Mouse (Mus musculus): ENCODE results near the gene Mefv. TPM values are rescaled to one million over a fixed set of nuclear protein-coding genes. Genes with fewer than 3 reads are reported as not detected.

Mefv gene
- total RNA-seq (2018; cell fraction: chromatin; rRNA removed) = 100 to 1,000 TPM in 6 of 26 experiments, 10 to 100 TPM in 17, 1 to 10 TPM in 3; 2.9 to 231 (median 39.7) TPM
- 10 to 100 TPM in 13 of 26 experiments, 1 to 10 TPM in 13; 1.5 to 51.7 (median 10.1) TPM for total RNA-seq (2018; cell fraction: cytosol; rRNA removed)
- 100 to 1,000 TPM in 9 of 26 experiments, 10 to 100 TPM in 14, 1 to 10 TPM in 3; 6.1 to 325 (median 76.0) TPM for total RNA-seq (2018; cell fraction: nucleus; rRNA removed)
- 2.8 to 7.3 TPM (median 3.5 TPM) in 3 replicates for polyA plus RNA-seq (2018)

DNA sequence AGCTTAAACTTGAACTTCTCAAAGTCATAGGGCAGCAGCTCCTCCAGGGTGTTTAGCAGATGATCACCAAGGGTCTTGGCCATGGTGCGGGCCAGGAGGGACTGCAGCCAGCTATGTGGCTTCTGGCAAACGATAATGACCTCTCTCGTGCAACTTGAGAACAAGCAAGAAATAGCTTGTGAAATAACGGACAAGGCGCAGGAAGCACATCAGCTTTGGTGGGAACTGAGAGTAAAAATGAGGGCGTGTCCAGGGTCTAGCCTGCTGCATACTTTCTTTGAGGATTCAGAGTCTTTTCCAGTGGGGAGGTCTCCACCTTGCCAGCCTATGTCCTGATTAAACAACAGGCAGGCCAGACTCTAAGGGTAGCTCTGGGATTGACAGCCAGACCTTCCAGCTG, at the start of gene Mefv:
Gene Mefv (minus strand): TSS at position 118 of the 400 bp plus-strand sequence.
- Histone ChIP-seq H3K4me3 (ENCODE audit: inconsistent target) (no peak within 1 kb of the TSS), H3K36me3 (ENCODE audit: inconsistent target) (no peaks in the 10 kb centered on the region), H3K79me2 (ENCODE audit: inconsistent target) (peaks cover 30% of the 10 kb centered on the region; the same call in 1 of the 2 replicates), H3K27ac (no peak within 1 kb of the TSS)
- 38% methylated on average over 6 of the region's 6 CpGs for WGBS (ENCODE audit: missing documents)

DNA sequence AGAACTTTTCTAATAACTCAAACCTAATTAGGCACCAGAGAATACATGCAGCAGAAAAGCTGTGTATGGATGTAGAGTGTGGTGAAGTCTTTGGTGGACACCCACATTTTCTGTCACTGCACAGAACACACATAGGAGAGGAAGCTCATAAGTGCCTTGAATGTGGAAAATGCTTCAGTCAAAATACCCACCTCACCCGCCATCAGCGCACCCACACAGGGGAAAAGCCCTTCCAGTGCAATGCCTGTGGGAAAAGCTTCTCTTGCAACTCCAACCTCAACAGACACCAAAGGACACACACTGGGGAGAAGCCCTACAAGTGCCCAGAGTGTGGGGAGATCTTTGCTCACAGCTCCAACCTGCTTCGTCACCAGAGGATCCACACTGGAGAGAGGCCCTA, 31.1 kb upstream of the Mefv start:
- Histone ChIP-seq H3K36me3 (ENCODE audit: inconsistent target) (peaks cover 64% of the 10 kb centered on the region), H3K79me2 (ENCODE audit: inconsistent target) (peaks cover 81% of the 10 kb centered on the region), H3K4me3 (ENCODE audit: inconsistent target) (no peak overlapping the region), H3K27ac (no peak overlapping the region)
- 85% methylated on average over 3 of the region's 3 CpGs for WGBS (ENCODE audit: missing documents)

DNA sequence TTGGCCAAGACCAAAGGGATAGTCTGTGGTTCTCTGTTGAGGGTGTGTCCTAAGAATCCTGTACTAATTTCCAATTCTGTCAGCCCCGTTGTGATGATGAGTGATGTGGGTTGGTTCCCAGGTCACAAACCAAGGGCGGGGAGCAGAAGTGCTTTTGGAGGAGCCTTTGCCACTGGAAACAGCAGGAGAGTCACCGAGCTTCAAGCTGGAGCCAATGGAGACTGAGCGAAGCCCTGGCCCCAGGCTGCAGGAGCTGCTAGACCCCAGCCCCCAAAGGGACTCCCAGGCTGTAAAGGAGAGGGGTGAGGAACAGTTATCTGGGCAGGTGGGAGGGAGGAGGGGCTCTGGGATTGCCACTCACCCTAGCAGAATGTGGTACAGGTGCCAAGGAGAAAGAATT, 27.8 kb upstream of the Mefv start:
- Histone ChIP-seq H3K27ac (no peak overlapping the region), H3K36me3 (ENCODE audit: inconsistent target) (peaks cover 48% of the 10 kb centered on the region), H3K79me2 (ENCODE audit: inconsistent target) (peaks cover 67% of the 10 kb centered on the region), H3K4me3 (ENCODE audit: inconsistent target) (peak overlapping the region; percentile 90)
- 76% methylated on average over 4 of the region's 4 CpGs for WGBS (ENCODE audit: missing documents)

DNA sequence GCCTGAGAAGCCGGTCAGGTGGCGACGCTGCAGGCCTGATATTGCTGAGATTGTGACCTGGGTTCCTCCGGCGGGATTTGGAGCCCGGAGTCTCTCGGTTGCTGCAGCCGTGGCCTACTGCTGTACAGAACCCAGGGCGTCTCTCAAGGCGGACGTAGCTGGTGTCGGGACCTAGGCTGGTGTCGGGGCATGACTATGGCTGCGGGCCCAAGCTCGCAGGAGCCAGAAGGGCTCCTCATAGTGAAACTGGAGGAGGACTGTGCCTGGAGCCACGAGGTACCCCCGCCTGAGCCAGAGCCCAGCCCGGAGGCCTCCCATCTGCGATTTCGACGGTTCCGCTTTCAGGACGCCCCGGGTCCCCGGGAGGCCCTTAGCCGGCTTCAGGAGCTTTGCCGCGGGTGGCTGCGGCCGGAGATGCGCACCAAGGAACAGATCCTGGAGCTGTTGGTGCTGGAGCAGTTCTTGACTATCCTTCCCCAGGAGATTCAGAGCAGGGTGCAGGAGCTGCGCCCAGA, 26.3 kb upstream of the Mefv start:
- H3K27ac ChIP-seq = peak overlapping the region; percentile 88
- peaks cover 33% of the 10 kb centered on the region for H3K36me3 ChIP-seq (ENCODE audit: inconsistent target)
- H3K4me3 ChIP-seq (ENCODE audit: inconsistent target) = peak overlapping the region; percentile 90
- H3K79me2 ChIP-seq (ENCODE audit: inconsistent target) = peaks cover 53% of the 10 kb centered on the region
- WGBS (ENCODE audit: missing documents) = 0% methylated on average over 32 of the region's 32 CpGs

DNA sequence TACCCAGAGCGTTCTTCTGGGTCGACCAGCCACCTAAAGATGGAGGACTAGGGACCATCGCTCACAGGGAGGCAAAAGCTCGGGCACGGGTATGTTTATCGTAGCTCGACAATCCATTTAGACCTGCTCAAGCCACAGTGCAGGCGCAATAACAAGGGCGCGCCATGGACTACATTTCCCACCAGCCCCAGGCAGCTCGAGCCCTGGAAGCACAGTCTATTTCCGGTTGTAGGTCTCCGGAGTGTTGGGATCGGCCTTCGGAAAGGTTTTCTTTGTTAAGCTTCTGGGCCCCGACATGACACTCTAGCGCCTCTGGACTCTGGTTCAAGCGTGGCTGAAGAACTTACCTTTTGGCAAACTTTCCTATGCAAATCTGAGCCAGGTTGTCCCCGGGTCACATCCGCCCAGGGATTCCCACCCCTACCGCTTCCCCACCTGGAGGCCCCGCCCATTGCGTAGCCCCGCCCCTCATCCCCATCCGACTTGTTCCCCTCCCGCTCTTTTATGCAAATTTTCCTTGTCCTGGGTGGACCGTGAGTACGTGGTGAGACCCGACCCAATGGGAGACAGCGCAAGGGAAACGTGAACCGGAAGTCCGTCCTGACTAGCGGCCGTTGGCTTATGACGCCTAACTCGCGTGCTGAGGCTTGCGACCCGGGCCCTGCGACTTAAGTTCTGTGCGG, 25.7 kb upstream of the Mefv start, which contains the start of gene Zfp263:
Gene Zfp263 (plus strand): TSS at position 591 of the 683 bp plus-strand sequence.
- H3K27ac ChIP-seq = peak within 1 kb of the TSS; percentile 88
- WGBS (ENCODE audit: missing documents) = under 1% methylated on average over 37 of the region's 42 CpGs
- H3K36me3 ChIP-seq (ENCODE audit: inconsistent target) = peaks cover 27% of the 10 kb centered on the region
- peaks cover 47% of the 10 kb centered on the region for H3K79me2 ChIP-seq (ENCODE audit: inconsistent target)
- peak within 1 kb of the TSS; percentile 90 for H3K4me3 ChIP-seq (ENCODE audit: inconsistent target)

DNA sequence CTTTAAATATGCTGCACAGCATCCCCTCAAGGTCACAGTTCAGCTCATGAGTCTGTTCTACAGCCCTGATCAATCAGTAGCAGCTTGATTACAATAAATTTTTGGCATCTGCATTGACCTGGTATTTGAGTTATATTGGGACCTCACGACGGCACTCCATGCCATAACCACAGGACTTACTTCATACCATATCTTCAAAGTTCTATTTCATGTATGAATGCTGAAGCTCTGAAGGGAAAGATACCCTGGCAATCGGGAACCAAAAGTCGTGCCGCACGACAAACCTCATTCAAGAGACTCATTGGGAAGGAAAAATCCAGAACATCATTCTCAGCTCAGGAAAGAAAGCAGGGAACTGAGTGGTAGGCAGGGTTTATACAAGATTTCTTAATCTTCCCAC, 24.6 kb upstream of the Mefv start:
- H3K36me3 ChIP-seq (ENCODE audit: inconsistent target) = peaks cover 16% of the 10 kb centered on the region
- peaks cover 35% of the 10 kb centered on the region for H3K79me2 ChIP-seq (ENCODE audit: inconsistent target)
- WGBS (ENCODE audit: missing documents) = 98% methylated on average over 6 of the region's 6 CpGs
- no peak overlapping the region for H3K4me3 ChIP-seq (ENCODE audit: inconsistent target)
- H3K27ac ChIP-seq = peak overlapping the region; percentile 88

DNA sequence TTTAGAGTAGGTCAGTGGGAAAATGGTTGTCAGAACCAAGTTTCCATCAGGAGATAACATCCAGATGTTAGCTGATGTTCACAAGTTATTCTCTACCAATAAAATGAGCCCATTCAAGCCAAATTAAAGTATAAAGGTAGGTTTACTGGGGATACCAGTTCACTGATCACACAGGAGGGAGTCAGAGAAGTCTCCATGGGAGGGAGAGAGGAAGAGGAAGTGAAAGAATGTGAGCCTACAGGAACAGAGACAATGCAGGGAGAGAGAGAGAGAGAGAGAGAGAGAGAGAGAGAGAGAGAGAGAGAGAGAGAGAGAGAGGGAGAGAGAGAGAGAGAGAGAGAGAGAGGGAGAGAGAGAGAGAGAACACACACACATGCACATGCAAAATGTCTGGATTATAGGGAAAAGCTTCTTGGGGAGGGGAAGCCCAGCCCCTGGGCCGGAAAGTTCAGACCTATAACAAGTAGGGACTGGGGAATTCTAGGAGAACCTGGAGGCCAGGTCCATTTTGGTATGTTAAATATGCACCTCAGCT, 15.4 kb upstream of the Mefv start:
- Histone ChIP-seq H3K27ac (peak overlapping the region; percentile 83), H3K4me3 (ENCODE audit: inconsistent target) (no peak overlapping the region), H3K36me3 (ENCODE audit: inconsistent target) (no peaks in the 10 kb centered on the region), H3K79me2 (ENCODE audit: inconsistent target) (no peaks in the 10 kb centered on the region)
- WGBS (ENCODE audit: missing documents) = 86% methylated on average over 1 of the region's 1 CpGs

DNA sequence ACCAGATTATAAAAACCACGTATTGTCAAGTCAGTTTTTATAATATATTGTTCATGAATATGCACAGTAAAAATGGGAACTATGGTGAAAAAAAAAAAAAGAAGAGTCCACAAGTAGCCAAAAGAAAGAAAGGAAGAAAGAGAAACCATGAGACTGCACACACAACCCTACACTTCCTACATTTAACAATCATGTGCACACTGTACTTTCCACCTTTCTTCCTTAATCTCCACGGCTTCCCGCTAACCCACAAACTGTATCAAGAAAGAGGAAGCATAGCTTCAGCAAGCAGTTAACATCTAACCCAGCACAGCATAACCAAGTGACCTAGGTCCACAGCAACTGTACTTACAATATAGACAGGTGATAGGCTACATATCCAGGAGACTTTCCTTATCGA, 14.7 kb upstream of the Mefv start:
- peak overlapping the region; percentile 83 for H3K27ac ChIP-seq
- no peaks in the 10 kb centered on the region for H3K79me2 ChIP-seq (ENCODE audit: inconsistent target)
- no peak overlapping the region for H3K4me3 ChIP-seq (ENCODE audit: inconsistent target)
- H3K36me3 ChIP-seq (ENCODE audit: inconsistent target) = no peaks in the 10 kb centered on the region
- 16% methylated on average over 3 of the region's 4 CpGs for WGBS (ENCODE audit: missing documents)

DNA sequence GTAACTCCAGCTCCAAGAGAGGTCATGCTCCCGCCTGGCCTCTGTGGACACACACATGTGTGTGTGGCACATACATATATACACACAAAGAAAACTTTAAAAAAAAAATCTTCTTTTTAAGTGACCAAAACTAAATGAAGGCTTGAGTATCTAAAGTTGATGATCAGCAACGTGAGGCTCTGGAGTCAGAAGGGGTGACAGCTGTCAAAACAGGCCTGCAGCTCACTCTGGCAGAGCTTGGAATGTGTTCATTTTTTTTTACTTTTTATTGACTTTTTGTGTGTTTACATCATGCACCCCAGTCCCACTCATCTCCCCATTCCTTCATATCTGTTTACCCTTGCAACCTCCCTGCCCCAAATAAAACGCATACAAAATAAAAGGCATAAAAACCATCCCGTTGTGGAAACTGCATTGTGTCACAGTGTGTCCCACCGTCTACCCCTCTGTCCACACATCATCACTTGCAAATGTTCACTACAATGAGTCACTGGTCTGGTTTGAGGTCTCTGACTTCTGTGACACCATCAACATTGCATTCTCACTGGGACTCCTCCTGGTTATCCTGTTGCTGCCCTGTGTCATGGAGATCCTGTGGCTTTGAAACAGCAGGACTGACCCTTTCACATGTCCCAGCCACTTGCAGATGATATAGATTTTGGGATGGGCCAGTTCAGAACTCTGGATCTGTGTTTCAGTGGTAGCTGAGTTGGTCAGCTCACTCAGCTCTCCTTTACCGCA, 10.3 kb upstream of the Mefv start:
- H3K36me3 ChIP-seq (ENCODE audit: inconsistent target) = no peaks in the 10 kb centered on the region
- WGBS (ENCODE audit: missing documents) = 93% methylated on average over 4 of the region's 6 CpGs
- no peak overlapping the region for H3K27ac ChIP-seq
- H3K79me2 ChIP-seq (ENCODE audit: inconsistent target) = no peaks in the 10 kb centered on the region
- H3K4me3 ChIP-seq (ENCODE audit: inconsistent target) = no peak overlapping the region

DNA sequence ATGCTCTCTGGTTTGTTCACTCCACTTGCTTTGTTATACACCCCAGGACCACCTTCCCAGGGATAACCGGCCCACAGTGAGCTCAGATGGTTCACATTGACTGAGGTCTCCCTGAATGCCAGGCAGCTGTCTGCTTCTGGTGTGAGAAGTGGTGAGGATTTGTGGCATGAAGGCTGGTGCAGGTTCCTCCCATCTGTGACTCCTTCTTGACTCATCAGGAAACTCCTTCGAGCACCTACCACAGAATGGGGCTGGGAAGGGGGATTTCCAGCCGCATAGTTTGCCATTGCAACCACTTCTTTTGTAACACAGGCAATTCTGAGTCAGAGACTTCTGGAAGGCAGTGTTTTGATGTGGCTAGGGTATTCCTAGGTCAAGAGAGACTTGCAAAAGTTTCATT, 5.3 kb upstream of the Mefv start:
- WGBS (ENCODE audit: missing documents) = 5% methylated on average over 3 of the region's 3 CpGs
- no peak overlapping the region for H3K4me3 ChIP-seq (ENCODE audit: inconsistent target)
- H3K36me3 ChIP-seq (ENCODE audit: inconsistent target) = no peaks in the 10 kb centered on the region
- H3K27ac ChIP-seq = peak overlapping the region; percentile 66
- no peaks in the 10 kb centered on the region; the same call in 1 of the 2 replicates for H3K79me2 ChIP-seq (ENCODE audit: inconsistent target)

DNA sequence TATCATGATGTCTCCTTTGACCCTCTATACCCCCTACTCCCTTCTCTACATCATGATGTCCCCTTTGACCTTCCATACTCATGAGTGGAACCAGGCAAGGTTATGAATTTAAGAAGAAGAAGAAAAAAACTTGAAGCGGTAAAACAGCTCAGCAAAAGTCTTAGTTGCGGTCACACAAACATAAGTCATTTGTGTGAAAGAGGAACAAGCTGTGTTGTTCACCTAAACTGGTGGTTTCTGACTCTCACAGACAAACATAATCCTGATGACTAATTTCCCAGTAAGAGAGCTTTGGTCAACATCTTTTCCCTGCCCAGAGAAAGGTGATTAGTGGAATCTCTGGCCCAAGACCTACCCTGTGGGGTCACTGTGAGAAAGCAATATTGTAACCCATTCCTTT, 3.2 kb downstream of the Mefv start:
- 0% methylated on average over 2 of the region's 2 CpGs for WGBS (ENCODE audit: missing documents)
- H3K27ac ChIP-seq = peak overlapping the region; percentile 68
- H3K79me2 ChIP-seq (ENCODE audit: inconsistent target) = peaks cover 30% of the 10 kb centered on the region; the same call in 1 of the 2 replicates
- no peak overlapping the region for H3K4me3 ChIP-seq (ENCODE audit: inconsistent target)
- H3K36me3 ChIP-seq (ENCODE audit: inconsistent target) = no peaks in the 10 kb centered on the region

DNA sequence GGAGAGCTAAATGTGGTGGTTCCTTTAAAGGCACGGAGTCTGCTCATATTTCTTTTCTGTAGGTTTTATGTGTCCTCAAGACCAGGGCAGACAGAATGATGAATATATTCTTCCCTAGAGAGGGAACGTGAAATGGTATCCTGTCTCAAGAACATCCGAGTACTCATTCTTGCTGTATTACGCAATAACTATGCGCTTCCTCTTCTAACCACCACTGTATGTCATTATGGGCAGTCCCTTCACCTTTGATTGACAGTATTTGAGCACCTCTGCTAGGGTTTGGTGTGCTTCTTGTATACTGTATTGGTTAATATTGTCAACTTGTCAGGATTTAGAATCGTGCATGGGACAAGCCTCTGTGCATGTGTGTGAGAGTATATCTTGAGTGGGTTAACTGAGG, 11.2 kb downstream of the Mefv start:
- WGBS (ENCODE audit: missing documents) = 9% methylated on average over 6 of the region's 6 CpGs
- Histone ChIP-seq H3K36me3 (ENCODE audit: inconsistent target) (no peaks in the 10 kb centered on the region), H3K79me2 (ENCODE audit: inconsistent target) (no peaks in the 10 kb centered on the region), H3K27ac (no peak overlapping the region), H3K4me3 (ENCODE audit: inconsistent target) (no peak overlapping the region)

DNA sequence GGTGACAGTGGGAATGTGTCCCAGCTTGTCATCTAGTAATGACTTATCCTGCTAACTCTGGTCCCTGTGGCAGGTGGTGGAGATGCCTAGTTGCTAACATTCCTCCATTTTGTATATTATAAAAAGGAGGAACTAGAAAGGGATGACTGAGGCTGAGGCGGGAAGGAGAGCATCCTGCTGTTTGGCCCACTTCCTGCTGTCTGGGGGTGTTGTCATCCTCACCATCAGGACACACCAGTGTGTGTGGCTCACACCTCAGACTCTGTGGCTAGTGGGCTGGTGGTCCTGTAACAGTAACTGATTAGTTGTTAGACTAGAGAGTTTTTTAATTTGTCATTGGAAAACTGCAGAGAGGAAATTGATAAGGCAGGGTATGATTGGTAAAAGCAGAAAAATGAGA, 17.0 kb downstream of the Mefv start:
- Histone ChIP-seq H3K36me3 (ENCODE audit: inconsistent target) (no peaks in the 10 kb centered on the region), H3K27ac (no peak overlapping the region), H3K4me3 (ENCODE audit: inconsistent target) (no peak overlapping the region), H3K79me2 (ENCODE audit: inconsistent target) (no peaks in the 10 kb centered on the region)
- WGBS (ENCODE audit: missing documents) = 30% methylated on average over 1 of the region's 1 CpGs

DNA sequence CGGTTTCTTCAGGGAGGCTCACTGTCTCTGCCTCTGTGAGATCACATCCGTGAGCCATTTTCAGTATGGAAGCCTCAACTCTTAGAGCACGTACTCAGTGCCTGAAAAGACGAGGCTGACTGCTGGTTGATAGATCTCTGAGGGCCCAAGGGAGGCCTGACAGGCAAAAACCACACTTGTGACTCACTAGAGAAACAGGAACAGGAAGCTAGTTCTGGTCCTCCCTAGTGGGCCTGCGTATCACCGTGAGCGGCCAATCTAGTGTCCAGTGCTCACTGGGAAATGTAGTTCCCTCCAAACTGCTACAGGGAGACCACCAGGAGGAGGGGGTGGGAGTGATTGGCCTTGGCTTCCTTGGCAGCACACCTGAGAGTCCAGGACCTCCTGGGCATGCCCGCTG, 18.6 kb downstream of the Mefv start:
- Histone ChIP-seq H3K79me2 (ENCODE audit: inconsistent target) (no peaks in the 10 kb centered on the region), H3K4me3 (ENCODE audit: inconsistent target) (no peak overlapping the region), H3K27ac (peak overlapping the region; percentile 71), H3K36me3 (ENCODE audit: inconsistent target) (no peaks in the 10 kb centered on the region)
- WGBS (ENCODE audit: missing documents) = 34% methylated on average over 6 of the region's 8 CpGs

Measured in macrophage (primary cell).